Mouse (Mus musculus) urinary bladder, postnatal 36 days (tissue): ENCODE results near the gene Frmpd2.
"Not testable (repeated sequence)": the region's sequence is repeated elsewhere in the genome, so short reads cannot be mapped to it uniquely, and the experiment has no call there.

Source experiments
- DNase-seq, 2 experiments: peaks; one replicate each; pipeline ENCODE4 v3.0.0; 2022; ENCODE audit warnings: low spot score in 2 of 2, mixed read lengths in 1 of 2

Frmpd2 gene

GRCm38 (mm10) chr14:33471331-33471730, at the start of gene Frmpd2:
TSS of gene Frmpd2 (plus strand) at chr14:33471696.
- no peak for DNase-seq

DNA sequence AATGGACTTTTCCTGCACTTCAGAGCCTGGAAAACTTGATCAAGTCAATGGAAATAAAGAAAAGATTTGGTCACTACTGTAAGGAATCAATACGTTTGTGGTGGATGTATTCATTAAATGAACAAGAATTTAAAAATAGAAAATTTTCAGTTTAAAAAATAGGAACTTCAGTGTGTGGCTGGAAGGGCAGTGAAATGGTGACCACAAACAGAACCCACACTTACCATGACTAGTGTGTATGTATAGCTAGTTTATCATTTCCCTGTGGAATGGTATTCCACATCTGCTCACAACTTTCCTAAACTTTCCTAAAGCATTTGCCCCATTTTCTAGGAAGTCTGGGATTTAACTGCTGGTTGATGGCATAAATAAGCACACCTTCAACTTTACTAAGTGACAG, 48.5 kb upstream of the Frmpd2 start:
- no peak for DNase-seq

DNA sequence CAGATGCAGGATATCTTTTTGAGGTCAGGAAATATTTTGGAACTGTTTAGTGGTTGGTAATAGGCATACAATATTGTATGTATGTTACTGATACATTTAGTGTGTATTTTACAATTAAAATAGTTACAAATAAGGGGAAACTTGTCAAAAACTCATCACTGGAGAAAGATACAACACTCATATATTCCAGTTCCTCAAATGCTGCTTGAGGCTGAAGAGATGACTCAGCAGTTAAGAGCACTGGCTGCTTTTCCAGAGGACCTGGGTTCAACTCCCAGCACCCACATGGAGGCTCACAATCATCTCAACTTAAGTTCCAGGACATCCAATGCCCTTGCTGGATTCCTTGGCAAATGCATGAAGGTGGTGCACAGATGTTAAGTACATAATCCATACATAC, 47.4 kb upstream of the Frmpd2 start:
- DNase-seq, result no peak

DNA sequence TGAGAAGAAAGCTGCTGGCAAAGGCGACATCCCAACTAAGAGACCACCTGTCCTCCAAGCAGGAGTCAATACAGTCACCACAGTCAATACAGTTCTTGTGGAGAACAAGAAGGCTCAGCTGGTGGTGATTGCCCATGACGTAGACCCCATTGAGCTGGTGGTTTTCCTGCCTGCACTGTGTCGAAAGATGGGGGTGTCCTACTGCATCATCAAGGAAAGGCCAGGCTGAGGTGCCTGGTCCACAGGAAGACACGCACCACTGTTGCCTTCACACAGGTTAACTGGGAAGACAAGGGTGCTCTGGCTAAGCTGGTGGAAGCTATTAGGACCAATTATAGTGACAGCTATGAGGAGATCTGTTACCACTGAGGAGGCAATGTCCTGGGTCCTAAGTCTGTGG, 39.0 kb upstream of the Frmpd2 start:
- not testable (repeated sequence) for DNase-seq

DNA sequence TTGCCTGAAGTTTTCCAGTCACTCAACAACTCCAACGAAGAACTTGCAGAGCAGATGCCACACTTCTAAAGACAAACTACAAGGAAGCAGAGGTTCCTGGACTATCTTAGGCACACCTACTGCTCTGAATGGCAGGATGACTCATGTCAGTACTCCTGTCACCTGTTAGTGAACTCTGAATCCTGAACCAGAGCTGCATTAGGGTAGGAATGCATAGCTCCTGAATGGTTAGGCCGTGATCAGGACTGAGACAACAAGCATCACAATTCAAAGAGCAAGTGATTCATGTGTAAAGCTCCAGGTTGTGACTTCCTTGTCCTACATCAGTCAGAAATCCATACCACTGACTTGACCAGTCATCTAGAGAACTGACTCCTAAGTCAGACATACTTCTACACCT, 27.7 kb upstream of the Frmpd2 start:
- DNase-seq, result no peak

DNA sequence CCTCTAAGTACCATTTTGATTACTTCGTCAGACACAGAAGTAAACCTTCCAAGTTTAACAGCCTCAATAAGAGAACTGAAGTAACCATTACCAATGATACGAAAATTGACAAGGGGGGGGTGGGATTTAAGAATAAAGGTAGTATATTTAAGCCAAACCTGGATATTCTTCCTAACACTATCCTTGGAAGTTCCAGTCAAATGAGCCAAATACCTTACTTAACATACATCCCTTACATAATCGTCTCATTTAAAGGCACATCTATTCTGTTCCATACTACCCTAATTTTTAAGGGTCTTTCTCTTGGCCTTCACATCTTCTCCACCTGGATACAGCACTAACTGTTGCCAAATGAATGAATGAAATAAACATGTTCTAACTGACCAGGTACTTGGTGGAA, 25.5 kb upstream of the Frmpd2 start:
- no peak for DNase-seq

GRCm38 (mm10) chr14:33446561-33447023, 24.9 kb upstream of the Frmpd2 start:
- peak in 1 of 2 experiments; percentile 6 for DNase-seq

GRCm38 (mm10) chr14:33447027-33447569, 24.4 kb upstream of the Frmpd2 start, which contains the start of gene Mapk8:
TSS of gene Mapk8 (minus strand) at chr14:33447158.
- DNase-seq, result peak; percentile 98

DNA sequence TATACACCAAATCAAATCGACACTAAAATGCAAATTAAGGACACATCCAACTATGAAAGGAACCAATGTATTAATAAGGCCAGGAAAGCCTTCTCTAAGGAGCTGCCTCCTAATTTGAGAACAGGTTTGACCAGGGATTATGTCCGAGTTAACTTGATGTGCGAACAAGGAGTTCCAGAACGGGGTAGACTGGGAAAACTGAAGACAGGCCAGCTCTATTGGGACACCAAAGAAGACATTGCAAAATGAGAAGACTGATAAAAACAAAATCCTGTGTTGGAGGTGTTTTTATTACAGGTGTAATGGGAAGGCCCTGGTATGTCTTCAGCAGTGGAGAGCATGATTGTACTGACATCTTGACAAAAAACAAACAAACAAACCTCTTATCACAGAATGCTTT, 23.2 kb upstream of the Frmpd2 start:
- DNase-seq, result no peak

DNA sequence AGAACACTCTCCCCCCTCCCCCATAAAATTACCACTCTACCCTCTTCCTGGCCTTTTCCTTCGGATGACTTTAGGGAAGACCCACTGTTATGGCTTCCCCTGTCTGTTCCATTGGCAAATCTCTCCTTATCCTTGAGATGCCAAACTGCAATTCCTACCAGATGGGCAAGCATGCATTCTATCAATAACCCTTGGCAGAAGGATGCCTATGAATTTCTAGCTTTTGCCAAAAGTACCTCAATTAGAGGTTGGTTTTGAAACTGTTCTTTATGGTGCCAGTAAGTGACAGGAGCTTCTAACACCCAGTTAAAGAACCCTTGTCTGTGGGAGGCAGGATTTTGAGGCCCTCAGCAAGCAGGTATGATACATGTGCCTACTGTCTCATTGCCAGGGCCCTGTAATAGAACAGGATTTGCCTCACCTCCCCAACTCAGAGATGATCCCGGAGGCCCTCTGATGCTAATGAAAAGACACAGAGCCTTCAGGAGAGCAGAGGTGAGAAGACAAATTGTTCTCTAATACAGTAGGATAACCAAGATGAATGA, 22.1 kb upstream of the Frmpd2 start:
- DNase-seq, result no peak

- DNase-seq, result no peak
Observed at GRCm38 (mm10) chr14:33450331-33450730, 21.2 kb upstream of the Frmpd2 start.

DNA sequence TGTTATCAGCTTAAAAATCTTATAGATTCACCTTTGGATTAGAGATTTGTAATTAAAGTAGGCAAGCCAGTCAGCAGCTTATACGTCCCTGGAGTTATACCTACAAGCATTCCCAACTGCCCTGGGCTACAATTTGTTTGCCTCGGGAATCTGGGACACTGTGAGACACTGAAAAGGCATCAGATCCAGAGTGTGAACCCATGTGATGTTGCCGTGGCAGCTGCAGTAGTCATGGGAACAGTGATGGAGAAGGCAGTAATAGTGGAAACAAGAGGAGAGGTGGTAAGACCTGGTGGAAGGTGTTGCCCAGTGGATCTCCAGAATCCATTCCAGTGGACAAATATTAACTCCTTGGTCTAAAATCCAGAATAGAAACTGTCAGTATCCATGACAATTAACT, 7.8 kb upstream of the Frmpd2 start:
- DNase-seq, result no peak

DNA sequence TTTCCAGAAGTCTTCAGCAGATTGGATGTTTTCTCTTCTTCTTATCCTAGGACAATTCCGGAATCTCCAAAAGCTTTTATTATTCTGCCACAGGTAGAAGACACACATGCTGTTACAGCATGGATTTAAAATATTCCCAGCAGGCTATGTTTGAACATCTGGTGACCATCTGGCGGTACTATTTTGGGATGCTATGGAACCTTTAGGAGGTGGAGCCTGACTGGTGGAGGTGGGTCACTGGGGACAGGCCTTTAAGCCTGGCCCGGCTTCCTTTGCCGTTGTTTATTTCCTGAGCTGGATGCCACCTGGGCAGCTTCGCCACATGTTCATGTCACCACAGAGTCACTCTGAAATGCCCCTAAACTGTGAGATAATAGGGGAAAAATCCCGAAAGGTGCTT, 3.7 kb upstream of the Frmpd2 start:
- no peak for DNase-seq

DNA sequence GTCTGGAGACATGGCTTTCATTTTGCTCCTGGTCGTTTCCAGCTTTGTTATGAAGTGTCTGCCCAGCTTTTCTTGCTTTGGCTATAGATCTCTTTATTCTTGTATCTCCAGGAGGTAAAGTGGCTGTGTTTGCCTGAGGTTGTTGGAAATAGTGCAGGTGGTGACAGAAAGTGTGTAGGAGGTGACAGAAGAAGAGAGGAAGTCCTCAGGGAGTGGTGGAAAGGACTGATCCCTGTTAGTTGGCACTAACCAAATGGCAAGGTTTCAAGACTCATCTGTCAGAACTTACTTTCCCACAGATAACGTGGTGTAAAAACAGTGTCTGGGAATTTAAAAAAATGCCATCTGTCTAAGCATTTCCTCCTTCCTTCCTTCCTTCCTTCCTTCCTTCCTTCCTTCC, 3.0 kb downstream of the Frmpd2 start:
- DNase-seq, result no peak

DNA sequence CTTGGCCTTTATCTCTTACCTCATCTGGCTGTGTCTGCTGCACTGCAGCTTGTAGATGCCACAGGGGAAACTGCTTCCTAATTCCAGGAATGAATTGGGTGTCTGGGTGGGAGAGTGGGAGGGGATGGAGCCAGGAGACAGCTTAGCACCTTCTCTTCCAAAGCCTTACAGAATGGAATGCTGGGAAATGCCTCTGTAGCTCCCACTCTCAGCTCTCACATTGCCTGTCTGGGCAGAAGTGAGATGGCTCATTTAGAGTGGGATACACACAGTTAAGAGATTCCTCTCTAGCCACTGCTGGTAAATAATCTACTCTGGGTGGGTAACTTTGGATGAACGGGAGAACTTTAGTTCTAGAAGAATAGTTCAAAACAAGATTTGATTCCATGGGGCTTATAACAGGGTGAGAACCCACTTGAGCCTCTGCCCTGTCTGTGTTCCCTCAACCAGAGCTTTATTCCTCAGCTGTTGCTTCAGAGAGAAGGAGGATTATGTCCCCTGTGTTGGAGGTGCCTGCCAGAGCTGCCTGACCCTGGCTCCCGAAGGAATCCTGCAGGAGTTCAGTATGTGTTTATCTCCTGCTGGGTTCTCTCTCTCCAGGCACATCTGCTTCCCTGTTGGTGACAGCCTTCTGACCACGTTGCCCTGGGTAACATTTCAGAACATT, 4.7 kb downstream of the Frmpd2 start:
- DNase-seq, result no peak

- no peak for DNase-seq
Observed at GRCm38 (mm10) chr14:33481991-33482390, 10.5 kb downstream of the Frmpd2 start.

DNA sequence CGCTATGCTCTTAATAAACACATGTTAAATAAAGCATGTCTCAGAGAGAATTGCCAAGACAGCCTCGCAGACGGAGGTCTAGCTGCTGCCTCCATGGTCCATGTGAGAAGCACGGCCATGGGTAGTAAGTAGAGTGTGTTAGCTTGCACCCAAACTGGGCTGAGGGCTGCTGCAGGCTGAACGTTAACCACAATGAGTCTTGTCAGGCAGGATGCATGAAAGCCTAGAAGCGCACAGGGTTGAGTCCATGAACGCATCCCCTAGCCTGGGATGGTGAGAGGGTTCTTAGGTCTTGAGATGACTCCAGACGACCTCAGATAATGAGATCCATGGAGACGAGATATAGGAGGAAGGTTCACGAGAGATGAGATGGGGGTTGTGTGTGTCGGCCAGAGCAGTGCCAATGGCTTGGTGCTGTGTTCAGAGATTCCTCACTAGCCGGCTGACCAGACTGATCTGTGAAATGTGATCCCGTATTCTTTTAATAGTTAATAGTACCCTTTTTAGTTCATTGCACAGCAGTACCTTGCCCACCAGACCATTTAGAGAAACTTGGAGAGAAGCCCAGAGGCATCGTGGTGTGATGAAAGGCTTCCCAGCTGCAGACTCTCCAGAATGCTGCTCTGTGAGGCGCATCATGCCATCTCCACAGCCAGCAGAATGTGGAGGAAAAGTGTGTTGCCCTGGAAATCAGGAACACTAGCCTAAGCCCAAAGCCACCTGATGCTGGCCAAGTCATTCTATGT, 16.5 kb downstream of the Frmpd2 start:
- DNase-seq, result no peak

GRCm38 (mm10) chr14:33495226-33495625, 23.7 kb downstream of the Frmpd2 start:
- no peak for DNase-seq

GRCm38 (mm10) chr14:33497418-33497817, 25.9 kb downstream of the Frmpd2 start:
- DNase-seq, result no peak

DNA sequence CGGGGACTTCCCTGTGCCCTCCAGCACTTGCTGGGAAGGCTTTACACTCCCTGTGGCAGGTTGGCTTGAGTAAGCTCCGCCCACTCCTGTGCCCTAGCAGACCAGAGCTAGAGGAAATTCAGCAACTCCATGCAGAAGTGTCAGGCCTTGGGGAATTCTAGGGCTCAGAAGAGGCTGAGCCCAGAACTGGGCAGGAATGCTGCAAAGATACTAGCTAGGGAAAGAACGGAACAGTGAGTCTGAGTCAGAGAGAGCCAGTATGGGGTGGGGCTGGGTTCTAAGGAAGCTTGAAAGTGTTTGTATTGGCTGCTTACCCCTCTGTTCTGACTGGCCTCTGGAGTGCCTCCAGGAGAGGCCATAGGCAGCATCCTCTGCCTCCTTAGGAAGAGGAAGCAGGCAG, 27.4 kb downstream of the Frmpd2 start:
- DNase-seq, result peak in 1 of 2 experiments; percentile 4

- peak in 1 of 2 experiments; percentile 20 for DNase-seq
Observed at GRCm38 (mm10) chr14:33500631-33501030, 29.1 kb downstream of the Frmpd2 start.

- no peak for DNase-seq
Observed at GRCm38 (mm10) chr14:33503311-33503710, 31.8 kb downstream of the Frmpd2 start.

DNA sequence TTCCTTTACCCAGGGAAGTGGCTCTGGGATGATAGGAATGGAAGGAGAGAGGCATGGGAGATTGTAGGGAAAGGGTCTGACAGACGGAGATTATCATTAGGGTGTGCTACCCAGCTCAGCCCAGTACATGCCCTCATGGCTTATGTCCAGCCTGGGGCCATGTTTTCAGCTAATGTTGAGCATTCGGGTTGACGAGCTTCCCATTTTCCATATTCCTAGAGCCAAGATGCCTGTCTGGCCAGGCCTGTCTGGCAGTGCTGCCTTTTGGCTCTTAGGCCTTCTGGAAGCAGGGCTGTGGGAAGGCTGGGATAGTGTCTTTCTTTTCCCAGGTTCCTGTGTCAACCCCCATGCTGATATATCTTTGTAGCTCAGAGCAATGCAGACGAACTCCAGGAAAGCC, 35.2 kb downstream of the Frmpd2 start:
- DNase-seq, result no peak
